Mouse (Mus musculus): ENCODE measurements at regions not wholly inside any gene's neighbourhood (a gene's known extent, or its start where the extent isn't known, plus 50 kb on each side); places are given as distances from the start of the nearest gene placed in this dataset.

DNA sequence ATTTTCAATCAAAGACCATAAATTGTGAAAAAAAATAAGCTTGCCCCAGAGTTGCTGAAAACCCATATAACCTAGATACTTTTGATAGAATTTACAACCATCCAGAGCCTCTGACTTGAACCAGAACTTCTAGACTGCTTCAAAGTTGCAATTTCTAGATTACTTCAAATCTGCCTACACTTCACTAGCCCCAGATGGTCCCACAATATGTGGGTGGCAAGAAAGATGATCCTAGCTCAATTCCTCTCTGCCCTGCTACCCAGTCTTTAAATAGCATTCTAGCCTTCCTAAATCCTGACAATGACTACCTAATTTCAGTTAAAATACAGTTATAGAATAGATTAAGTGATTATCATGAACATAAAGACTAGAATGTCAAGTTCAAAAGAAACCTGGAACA, 303.6 kb downstream of the Otol1 start:
- H3K4me3 ChIP-seq, result no peak overlapping the region
- no peak for ATAC-seq
- H3K27ac ChIP-seq, result no peak overlapping the region
- no peaks in the 10 kb centered on the region for H3K4me1 ChIP-seq
- no peaks in the 10 kb centered on the region for H3K36me3 ChIP-seq (ENCODE audit: poor library complexity, severe bottlenecking)
- no peak overlapping the region for H3K4me2 ChIP-seq
- H3K9ac ChIP-seq, result no peak overlapping the region
- H3K27me3 ChIP-seq, result no peaks in the 10 kb centered on the region
- H3K9me3 ChIP-seq (replicated peaks), result no peaks in the 10 kb centered on the region

DNA sequence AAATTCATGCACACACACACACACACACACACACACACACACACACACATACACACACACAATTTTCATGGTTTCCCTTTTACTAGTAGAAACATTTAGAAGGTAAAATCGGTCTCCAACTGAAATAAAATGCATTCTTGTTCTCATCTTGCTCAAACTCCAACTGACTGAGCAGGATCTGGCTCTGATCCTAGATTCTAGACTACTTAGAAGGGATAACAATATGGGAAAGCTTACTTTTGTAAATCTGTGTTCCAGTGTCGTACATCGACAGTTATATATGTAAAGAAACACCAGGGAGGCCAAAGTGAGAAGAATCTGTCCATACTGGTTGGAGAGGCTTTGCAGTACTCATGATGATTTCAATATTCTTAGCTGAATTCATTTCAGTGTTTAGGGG, 304.6 kb downstream of the Otol1 start:
- Histone ChIP-seq H3K27ac (no peak overlapping the region), H3K4me2 (no peak overlapping the region), H3K4me3 (no peak overlapping the region), H3K4me1 (no peaks in the 10 kb centered on the region), H3K36me3 (ENCODE audit: poor library complexity, severe bottlenecking) (no peaks in the 10 kb centered on the region), H3K27me3 (no peaks in the 10 kb centered on the region), H3K9ac (no peak overlapping the region), H3K9me3 (replicated peaks) (no peaks in the 10 kb centered on the region)
- WGBS, result 86% methylated on average over 3 of the region's 3 CpGs
- no peak for ATAC-seq

DNA sequence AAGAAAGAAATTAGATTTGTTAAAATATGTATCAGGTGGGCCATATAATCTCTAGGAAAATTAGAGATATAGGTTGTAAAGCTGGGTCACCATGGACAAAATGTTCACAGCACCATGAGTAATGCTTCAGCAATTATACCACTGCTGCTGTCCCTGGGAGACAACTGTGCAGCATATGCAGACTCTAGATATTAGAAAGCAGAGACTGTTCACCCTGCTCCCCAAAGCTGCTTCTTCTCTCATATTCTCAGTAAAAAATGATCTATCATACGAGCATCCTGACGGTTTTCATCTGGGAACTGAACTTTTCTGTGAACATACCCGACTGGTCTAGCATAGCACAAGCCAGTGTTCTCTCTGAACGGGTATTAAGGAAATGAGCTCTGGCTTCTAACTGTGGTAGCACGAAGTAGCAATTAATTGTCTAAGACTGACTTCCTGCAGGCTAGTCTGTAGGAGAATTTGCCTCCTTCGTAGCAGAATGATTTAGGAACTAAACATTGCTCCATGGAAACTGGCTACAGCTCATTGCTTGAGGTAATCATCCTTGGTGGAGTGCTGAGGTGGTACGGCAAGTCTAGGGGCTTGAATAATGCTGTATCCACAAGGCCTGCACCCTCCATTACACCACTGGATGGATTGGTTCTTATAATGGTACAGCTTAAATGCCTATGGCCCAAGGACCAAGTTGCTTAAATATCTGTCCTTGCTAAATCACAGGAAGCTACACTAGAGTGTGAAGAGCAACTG, 305.9 kb downstream of the Otol1 start:
- H3K27me3 ChIP-seq, result no peaks in the 10 kb centered on the region
- H3K4me1 ChIP-seq, result no peaks in the 10 kb centered on the region
- no peak overlapping the region for H3K4me3 ChIP-seq
- WGBS, result 74% methylated on average over 7 of the region's 7 CpGs
- no peaks in the 10 kb centered on the region for H3K36me3 ChIP-seq (ENCODE audit: poor library complexity, severe bottlenecking)
- no peaks in the 10 kb centered on the region for H3K9me3 ChIP-seq (replicated peaks)
- H3K4me2 ChIP-seq, result no peak overlapping the region
- ATAC-seq, result no peak
- H3K27ac ChIP-seq, result no peak overlapping the region
- no peak overlapping the region for H3K9ac ChIP-seq

DNA sequence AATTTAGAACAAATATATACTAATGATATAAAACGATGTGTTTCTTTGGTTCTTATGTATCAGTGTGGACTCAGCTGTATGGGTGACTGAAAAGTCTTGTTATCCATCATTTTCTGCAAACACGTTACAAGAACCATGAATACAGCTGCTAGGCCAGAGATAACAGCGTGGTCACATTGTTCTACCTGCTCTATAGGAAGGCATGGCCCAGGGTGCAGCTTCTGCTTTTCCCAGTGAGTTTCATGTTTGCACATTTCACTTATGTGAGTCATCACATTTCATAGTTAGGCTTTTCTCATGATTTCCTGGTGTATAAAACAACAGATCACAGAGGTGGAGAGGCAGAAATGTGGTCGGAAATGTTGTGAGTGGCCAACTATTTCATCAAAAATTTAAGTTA, 306.8 kb downstream of the Otol1 start:
- Histone ChIP-seq H3K9ac (no peak overlapping the region), H3K27me3 (no peaks in the 10 kb centered on the region), H3K4me2 (no peak overlapping the region), H3K9me3 (replicated peaks) (no peaks in the 10 kb centered on the region), H3K4me3 (no peak overlapping the region), H3K27ac (no peak overlapping the region), H3K4me1 (no peaks in the 10 kb centered on the region), H3K36me3 (ENCODE audit: poor library complexity, severe bottlenecking) (no peaks in the 10 kb centered on the region)
- 87% methylated on average over 4 of the region's 4 CpGs for WGBS
- no peak for ATAC-seq

DNA sequence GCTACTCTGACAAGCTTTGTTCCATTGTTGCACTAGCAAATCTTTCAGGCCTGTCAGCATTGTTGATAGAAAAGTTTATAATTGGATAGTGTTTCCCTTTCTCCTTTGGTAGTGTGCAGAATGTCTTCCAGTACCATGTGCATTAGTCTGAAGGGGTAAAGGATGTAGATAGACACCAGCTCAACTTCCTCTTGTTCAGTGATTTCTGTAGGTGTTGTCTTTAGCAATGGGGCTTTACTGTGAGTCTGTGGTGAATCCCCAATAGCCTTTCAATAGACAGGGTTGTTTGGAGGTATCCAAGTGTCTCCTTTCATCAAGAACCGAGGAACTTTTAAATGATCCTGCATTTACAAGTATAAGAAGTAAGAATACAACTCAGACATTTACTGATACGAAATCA, 311.0 kb downstream of the Otol1 start:
- Histone ChIP-seq H3K27ac (no peak overlapping the region), H3K9ac (no peak overlapping the region), H3K4me3 (no peak overlapping the region), H3K36me3 (ENCODE audit: poor library complexity, severe bottlenecking) (no peaks in the 10 kb centered on the region), H3K27me3 (no peaks in the 10 kb centered on the region), H3K9me3 (replicated peaks) (no peaks in the 10 kb centered on the region), H3K4me1 (no peaks in the 10 kb centered on the region), H3K4me2 (no peak overlapping the region)
- ATAC-seq, result no peak
- WGBS, result 87% methylated on average over 2 of the region's 2 CpGs

DNA sequence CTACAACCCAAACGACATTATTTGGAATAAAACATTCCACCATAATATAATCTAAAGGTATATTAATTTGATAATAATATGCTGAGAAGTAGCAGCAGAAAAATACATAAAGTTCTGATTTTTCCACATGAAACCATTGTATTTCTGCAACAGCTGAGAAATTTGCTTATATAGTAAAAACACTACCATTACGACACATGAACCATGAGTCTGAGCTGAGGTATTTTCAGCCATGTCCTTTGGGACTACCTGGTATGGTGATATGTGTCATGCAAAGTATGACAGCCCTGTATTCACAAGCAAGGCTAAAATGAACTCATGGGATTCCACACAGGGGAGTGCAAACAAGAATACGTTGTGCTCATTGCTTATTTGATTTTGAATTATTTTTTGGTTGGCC, 311.7 kb downstream of the Otol1 start:
- H3K9ac ChIP-seq, result no peak overlapping the region
- H3K4me3 ChIP-seq, result no peak overlapping the region
- no peaks in the 10 kb centered on the region for H3K4me1 ChIP-seq
- H3K36me3 ChIP-seq (ENCODE audit: poor library complexity, severe bottlenecking), result no peaks in the 10 kb centered on the region
- H3K4me2 ChIP-seq, result no peak overlapping the region
- H3K9me3 ChIP-seq (replicated peaks), result no peaks in the 10 kb centered on the region
- no peaks in the 10 kb centered on the region for H3K27me3 ChIP-seq
- no peak for ATAC-seq
- H3K27ac ChIP-seq, result no peak overlapping the region
- WGBS, result 86% methylated on average over 3 of the region's 3 CpGs

DNA sequence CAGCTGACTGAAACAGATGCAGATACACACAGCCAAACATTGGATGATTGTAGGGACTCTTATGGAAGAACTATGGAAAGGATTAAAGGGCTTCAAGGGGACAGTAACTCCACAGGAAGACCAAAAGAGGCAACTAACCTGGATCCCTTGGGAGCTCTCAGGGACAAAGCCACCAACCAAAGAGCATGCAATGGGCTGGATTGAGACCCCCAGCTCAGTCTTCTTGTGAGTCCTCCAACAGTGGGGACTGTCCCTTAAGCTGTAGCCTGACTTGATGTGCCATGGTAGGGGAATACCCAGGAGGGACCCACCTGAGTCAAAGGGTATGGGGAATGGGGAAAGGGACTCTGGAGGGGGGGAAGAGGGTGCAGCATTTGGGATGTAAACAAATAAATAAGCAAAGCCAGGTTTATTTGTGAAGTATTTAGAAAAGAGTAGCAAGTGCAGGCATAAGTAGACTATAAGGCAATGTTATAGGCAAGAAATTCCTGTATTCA, 313.8 kb downstream of the Otol1 start:
- H3K9ac ChIP-seq, result no peak overlapping the region
- H3K4me2 ChIP-seq, result no peak overlapping the region
- H3K27me3 ChIP-seq, result no peaks in the 10 kb centered on the region
- no peak for ATAC-seq
- H3K36me3 ChIP-seq (ENCODE audit: poor library complexity, severe bottlenecking), result no peaks in the 10 kb centered on the region
- H3K9me3 ChIP-seq (replicated peaks), result no peaks in the 10 kb centered on the region
- H3K4me1 ChIP-seq, result no peaks in the 10 kb centered on the region
- no peak overlapping the region for H3K4me3 ChIP-seq
- H3K27ac ChIP-seq, result no peak overlapping the region

DNA sequence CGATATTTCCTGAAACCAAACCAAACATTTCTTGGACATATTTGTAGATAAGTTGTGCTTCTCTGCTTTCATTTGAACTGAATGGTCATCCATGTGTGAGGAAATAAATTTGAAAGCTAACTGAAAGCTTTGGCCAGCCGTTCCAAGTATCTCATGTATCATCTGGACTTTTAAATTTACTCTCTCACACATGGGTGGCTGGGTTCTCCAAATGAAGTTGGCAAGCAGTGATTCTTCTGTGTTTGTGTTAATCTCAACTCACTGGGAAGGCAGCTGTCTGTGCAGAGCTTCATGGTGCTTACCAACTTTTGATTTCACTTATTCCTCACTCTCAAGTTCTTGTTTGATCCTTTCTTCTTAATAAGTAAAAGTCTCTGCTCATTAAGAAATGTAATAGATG, 317.3 kb downstream of the Otol1 start:
- no peaks in the 10 kb centered on the region for H3K9me3 ChIP-seq (replicated peaks)
- H3K4me2 ChIP-seq, result no peak overlapping the region
- no peak for ATAC-seq
- H3K9ac ChIP-seq, result no peak overlapping the region
- no peaks in the 10 kb centered on the region for H3K27me3 ChIP-seq
- no peaks in the 10 kb centered on the region for H3K36me3 ChIP-seq (ENCODE audit: poor library complexity, severe bottlenecking)
- 89% methylated on average over 2 of the region's 2 CpGs for WGBS
- no peaks in the 10 kb centered on the region for H3K4me1 ChIP-seq
- H3K27ac ChIP-seq, result no peak overlapping the region
- H3K4me3 ChIP-seq, result no peak overlapping the region
